Mouse (Mus musculus) spleen, postnatal 10 days (tissue): ENCODE measurements at regions not wholly inside any gene's neighbourhood (a gene's known extent, or its start where the extent isn't known, plus 50 kb on each side); places are given as distances from the start of the nearest gene placed in this dataset.
A peak's percentile ranks its signal among the peaks of the same experiment; 100 is the strongest.

ENCODE experiments used
- DNase-seq, 2 experiments: peaks; one replicate each; pipeline ENCODE4 v3.0.0; 2021 to 2022; ENCODE audit warnings: low spot score in 2 of 2

- no peak for DNase-seq
These were observed 89.2 kb upstream of the Marcks start for GRCm38 (mm10) chr10:37227889-37228288.

- no peak for DNase-seq
These were observed 83.0 kb upstream of the Marcks start for GRCm38 (mm10) chr10:37221730-37222129.

- no peak for DNase-seq
These were observed 81.7 kb upstream of the Marcks start for GRCm38 (mm10) chr10:37220434-37220833.

GRCm38 (mm10) chr10:37219936-37220335 is 81.2 kb upstream of the Marcks start:
- DNase-seq, result no peak

GRCm38 (mm10) chr10:37219381-37219780 is 80.7 kb upstream of the Marcks start:
- DNase-seq, result no peak

- no peak for DNase-seq
These were observed 75.9 kb upstream of the Marcks start for GRCm38 (mm10) chr10:37214656-37215055.

- DNase-seq, result no peak
These were observed 73.8 kb upstream of the Marcks start for GRCm38 (mm10) chr10:37212350-37213035.

GRCm38 (mm10) chr10:37211305-37211704 is 72.6 kb upstream of the Marcks start:
- DNase-seq, result no peak

GRCm38 (mm10) chr10:37210223-37210622 is 71.5 kb upstream of the Marcks start:
- DNase-seq, result no peak

GRCm38 (mm10) chr10:37206986-37207385 is 68.3 kb upstream of the Marcks start:
- DNase-seq, result no peak

GRCm38 (mm10) chr10:37206546-37206945 is 67.8 kb upstream of the Marcks start:
- no peak for DNase-seq

GRCm38 (mm10) chr10:37203709-37204108 is 65.0 kb upstream of the Marcks start:
- DNase-seq, result no peak

- DNase-seq, result peak in 1 of 2 experiments; percentile 39
These were observed 56.2 kb upstream of the Marcks start for GRCm38 (mm10) chr10:37194798-37195453.

- DNase-seq, result no peak
These were observed 55.5 kb upstream of the Marcks start for GRCm38 (mm10) chr10:37194131-37194797.

GRCm38 (mm10) chr10:37192661-37193060 is 53.9 kb upstream of the Marcks start:
- no peak for DNase-seq

- DNase-seq, result no peak
These were observed 51.4 kb upstream of the Marcks start for GRCm38 (mm10) chr10:37190092-37190491.
